Mouse (Mus musculus): Measurements from ENCODE around the gene Mettl6. TPM values are rescaled to one million over a fixed set of nuclear protein-coding genes. Genes with fewer than 3 reads are reported as not detected.
"Not testable (repeated sequence)": the region's sequence is repeated elsewhere in the genome, so short reads cannot be mapped to it uniquely, and the experiment has no call there.

Mettl6 gene
- total RNA-seq, 4 experiments from 2014 or later = 8.2 to 11.8 (median 10.6) TPM

- DNase-seq (ENCODE audit: low spot score) = no peak
Measured at GRCm38 (mm10) chr14:31473297-31473696, 21.5 kb downstream of the Mettl6 start.

- DNase-seq (ENCODE audit: low spot score) = peak; percentile 50
Measured at GRCm38 (mm10) chr14:31472451-31473061, 22.3 kb downstream of the Mettl6 start.

GRCm38 (mm10) chr14:31469711-31470110 is 25.1 kb downstream of the Mettl6 start:
- DNase-seq (ENCODE audit: low spot score) = no peak

- no peak for DNase-seq (ENCODE audit: low spot score)
Measured at GRCm38 (mm10) chr14:31464176-31464575, 30.7 kb downstream of the Mettl6 start.

- peak; percentile 39 for DNase-seq (ENCODE audit: low spot score)
Measured at GRCm38 (mm10) chr14:31462886-31463285, 32.0 kb downstream of the Mettl6 start.

GRCm38 (mm10) chr14:31462226-31462625 is 32.6 kb downstream of the Mettl6 start:
- not testable (repeated sequence) for DNase-seq (ENCODE audit: low spot score)

- no peak for DNase-seq (ENCODE audit: low spot score)
Measured at GRCm38 (mm10) chr14:31458006-31458405, 36.8 kb downstream of the Mettl6 start.

- no peak for DNase-seq (ENCODE audit: low spot score)
Measured at GRCm38 (mm10) chr14:31456064-31456721, 38.6 kb downstream of the Mettl6 start.

GRCm38 (mm10) chr14:31454849-31455566 is 39.8 kb downstream of the Mettl6 start:
- no peak for DNase-seq (ENCODE audit: low spot score)

GRCm38 (mm10) chr14:31453946-31454345 is 40.9 kb downstream of the Mettl6 start:
- DNase-seq (ENCODE audit: low spot score) = not testable (repeated sequence)

GRCm38 (mm10) chr14:31448994-31449393 is 45.8 kb downstream of the Mettl6 start:
- no peak for DNase-seq (ENCODE audit: low spot score)

- DNase-seq (ENCODE audit: low spot score) = no peak
Measured at GRCm38 (mm10) chr14:31443616-31444015, 51.2 kb downstream of the Mettl6 start.

GRCm38 (mm10) chr14:31440725-31441124 is 54.1 kb downstream of the Mettl6 start:
- no peak for DNase-seq (ENCODE audit: low spot score)

GRCm38 (mm10) chr14:31440230-31440629 is 54.6 kb downstream of the Mettl6 start:
- DNase-seq (ENCODE audit: low spot score) = no peak

GRCm38 (mm10) chr14:31439279-31439678 is 55.6 kb downstream of the Mettl6 start:
- no peak for DNase-seq (ENCODE audit: low spot score)

GRCm38 (mm10) chr14:31437826-31438529 is 56.9 kb downstream of the Mettl6 start:
- no peak for DNase-seq (ENCODE audit: low spot score)

- peak; percentile 94 for DNase-seq (ENCODE audit: low spot score)
Measured at GRCm38 (mm10) chr14:31435930-31436693, 58.7 kb downstream of the Mettl6 start, which contains the start of gene Sh3bp5. Sh3bp5 (minus strand) TSS chr14:31436078.

GRCm38 (mm10) chr14:31435018-31435915 is 59.6 kb downstream of the Mettl6 start:
- DNase-seq (ENCODE audit: low spot score) = no peak

GRCm38 (mm10) chr14:31434426-31434825 is 60.4 kb downstream of the Mettl6 start:
- no peak for DNase-seq (ENCODE audit: low spot score)

GRCm38 (mm10) chr14:31433851-31434360 is 60.9 kb downstream of the Mettl6 start:
- DNase-seq (ENCODE audit: low spot score) = no peak
